Mouse (Mus musculus) hindbrain, embryonic 12.5 days (tissue): ENCODE data around the gene Rhoq. TPM values are rescaled to one million over a fixed set of nuclear protein-coding genes. Genes with fewer than 3 reads are reported as not detected.

Experiments used
- ATAC-seq: fragments of 200-750 bp; cut with Nextera tagmentation; 2 replicates; pipeline ENCODE4 v1.8.0; 2017; ENCODE audit warnings: moderate TSS enrichment; ENCODE audit not compliant: low FRiP score
- H3K27ac ChIP-seq: fragments of 300-500 bp; sonication (generic); 2 replicates; pipeline ENCODE4 v1.5.1; 2016; ENCODE audit warnings: mild to moderate bottlenecking
- H3K27me3 ChIP-seq: fragments of 300-500 bp; sonication (generic); 2 replicates; pipeline ENCODE4 v1.6.1; 2016; ENCODE audit warnings: mild to moderate bottlenecking
- H3K36me3 ChIP-seq: fragments of 300-500 bp; sonication (generic); 2 replicates; pipeline ENCODE4 v1.6.1; 2016; ENCODE audit warnings: mild to moderate bottlenecking
- H3K4me1 ChIP-seq: fragments of 300-500 bp; sonication (generic); 2 replicates; pipeline ENCODE4 v1.6.1; 2016
- H3K4me2 ChIP-seq: fragments of 300-500 bp; sonication (generic); replicated peaks from 2 replicates; pipeline ENCODE4 v1.6.1; 2016; ENCODE audit warnings: mild to moderate bottlenecking
- H3K4me3 ChIP-seq: fragments of 300-500 bp; sonication (generic); 2 replicates; pipeline ENCODE4 v1.5.1; 2016; ENCODE audit warnings: mild to moderate bottlenecking
- H3K9ac ChIP-seq: fragments of 300-500 bp; sonication (generic); 2 replicates; pipeline ENCODE4 v1.6.1; 2016; ENCODE audit warnings: mild to moderate bottlenecking, moderate library complexity
- H3K9me3 ChIP-seq: fragments of 300-500 bp; sonication (generic); replicated peaks from 2 replicates; pipeline ENCODE4 v1.6.1; 2016; ENCODE audit warnings: mild to moderate bottlenecking
- WGBS: fragments of 180-500 bp; shearing (Covaris S2); methylation state at CpG from one replicate; pipeline ENCODE4 v1.1.7; 2016; 5-methylcytosine and 5-hydroxymethylcytosine counted together
- polyA plus RNA-seq: library from polyadenylated mRNA; unstranded; fragments of >200 nt; fragmentation: Nextera tagmentation; extraction: Ambion mirVana; gene quantifications from 2 replicates; pipeline ENCODE4 v1.2.1, GENCODE M21; 2016

Gene Rhoq
- polyA plus RNA-seq, 1 experiment from 2014 or later, result 16.3 TPM

GRCm38 (mm10) chr17:86978496-86978895 lies 15.6 kb downstream of the Rhoq start:
- Histone ChIP-seq H3K4me1 (no peaks in the 10 kb centered on the region), H3K36me3 (peaks cover 10% of the 10 kb centered on the region), H3K4me2 (no peak overlapping the region), H3K27ac (no peak overlapping the region), H3K27me3 (no peaks in the 10 kb centered on the region), H3K9me3 (no peaks in the 10 kb centered on the region), H3K4me3 (no peak overlapping the region), H3K9ac (no peak overlapping the region)
- no peak for ATAC-seq
- 92% methylated on average over 6 of the region's 6 CpGs for WGBS

GRCm38 (mm10) chr17:86981205-86981604 lies 18.3 kb downstream of the Rhoq start:
- 89% methylated on average over 1 of the region's 1 CpGs for WGBS
- no peak overlapping the region for H3K4me3 ChIP-seq
- no peak overlapping the region for H3K4me2 ChIP-seq
- H3K27ac ChIP-seq, result no peak overlapping the region
- H3K36me3 ChIP-seq, result peaks cover 5% of the 10 kb centered on the region
- no peak for ATAC-seq
- no peaks in the 10 kb centered on the region for H3K27me3 ChIP-seq
- peaks cover 2% of the 10 kb centered on the region for H3K4me1 ChIP-seq
- H3K9ac ChIP-seq, result no peak overlapping the region
- no peaks in the 10 kb centered on the region for H3K9me3 ChIP-seq

GRCm38 (mm10) chr17:86981701-86982100 lies 18.8 kb downstream of the Rhoq start:
- no peak overlapping the region for H3K4me3 ChIP-seq
- ATAC-seq, result no peak
- no peaks in the 10 kb centered on the region for H3K27me3 ChIP-seq
- no peaks in the 10 kb centered on the region for H3K9me3 ChIP-seq
- H3K36me3 ChIP-seq, result peaks cover 4% of the 10 kb centered on the region
- no peak overlapping the region for H3K27ac ChIP-seq
- H3K9ac ChIP-seq, result no peak overlapping the region
- H3K4me1 ChIP-seq, result peaks cover 7% of the 10 kb centered on the region
- no peak overlapping the region for H3K4me2 ChIP-seq
- whole genome bisulfite sequencing, result 95% methylated on average over 2 of the region's 2 CpGs

- WGBS, result 73% methylated on average over 9 of the region's 9 CpGs
- no peak for ATAC-seq
- H3K4me3 ChIP-seq, result no peak overlapping the region
- H3K27ac ChIP-seq, result no peak overlapping the region
- H3K36me3 ChIP-seq, result peaks cover 4% of the 10 kb centered on the region
- peaks cover 11% of the 10 kb centered on the region for H3K4me1 ChIP-seq
- H3K9ac ChIP-seq, result no peak overlapping the region
- no peaks in the 10 kb centered on the region for H3K9me3 ChIP-seq
- no peak overlapping the region for H3K4me2 ChIP-seq
- no peaks in the 10 kb centered on the region for H3K27me3 ChIP-seq
These were observed 19.6 kb downstream of the Rhoq start for GRCm38 (mm10) chr17:86982497-86982896.

- no peak overlapping the region for H3K4me3 ChIP-seq
- H3K36me3 ChIP-seq, result no peaks in the 10 kb centered on the region
- WGBS, result 48% methylated on average over 17 of the region's 17 CpGs
- ATAC-seq, result 0 out of 2 replicates have a peak, but pooled peaks have one; percentile 50
- no peaks in the 10 kb centered on the region for H3K27me3 ChIP-seq
- H3K9ac ChIP-seq, result no peak overlapping the region
- no peak overlapping the region for H3K4me2 ChIP-seq
- peaks cover 18% of the 10 kb centered on the region for H3K4me1 ChIP-seq
- H3K27ac ChIP-seq, result 0 out of 2 replicates have a peak overlapping the region, but pooled peaks have one; percentile 36
- H3K9me3 ChIP-seq, result no peaks in the 10 kb centered on the region
These were observed 23.7 kb downstream of the Rhoq start for GRCm38 (mm10) chr17:86986449-86987138.

GRCm38 (mm10) chr17:86988161-86988560 lies 25.3 kb downstream of the Rhoq start:
- Histone ChIP-seq H3K4me2 (no peak overlapping the region), H3K4me1 (peaks cover 18% of the 10 kb centered on the region), H3K36me3 (no peaks in the 10 kb centered on the region), H3K9me3 (no peaks in the 10 kb centered on the region), H3K27ac (no peak overlapping the region), H3K4me3 (no peak overlapping the region), H3K9ac (no peak overlapping the region), H3K27me3 (no peaks in the 10 kb centered on the region)
- no peak for ATAC-seq
- 87% methylated on average over 5 of the region's 5 CpGs for WGBS

- H3K27ac ChIP-seq, result no peak overlapping the region
- H3K4me2 ChIP-seq, result no peak overlapping the region
- H3K27me3 ChIP-seq, result no peaks in the 10 kb centered on the region
- no peak overlapping the region for H3K4me3 ChIP-seq
- no peaks in the 10 kb centered on the region for H3K9me3 ChIP-seq
- peaks cover 18% of the 10 kb centered on the region for H3K4me1 ChIP-seq
- no peak overlapping the region for H3K9ac ChIP-seq
- 63% methylated on average over 6 of the region's 6 CpGs for WGBS
- no peak for ATAC-seq
- no peaks in the 10 kb centered on the region for H3K36me3 ChIP-seq
These were observed 25.8 kb downstream of the Rhoq start for GRCm38 (mm10) chr17:86988601-86989184.

- WGBS, result 97% methylated on average over 8 of the region's 8 CpGs
- H3K9me3 ChIP-seq, result no peaks in the 10 kb centered on the region
- H3K27me3 ChIP-seq, result no peaks in the 10 kb centered on the region
- no peak for ATAC-seq
- no peak overlapping the region for H3K4me2 ChIP-seq
- H3K27ac ChIP-seq, result no peak overlapping the region
- peaks cover 15% of the 10 kb centered on the region for H3K4me1 ChIP-seq
- H3K36me3 ChIP-seq, result no peaks in the 10 kb centered on the region
- H3K4me3 ChIP-seq, result no peak overlapping the region
- H3K9ac ChIP-seq, result no peak overlapping the region
These were observed 28.4 kb downstream of the Rhoq start for GRCm38 (mm10) chr17:86991306-86991705.

- 94% methylated on average over 6 of the region's 6 CpGs for WGBS
- H3K4me1 ChIP-seq, result no peaks in the 10 kb centered on the region
- H3K27me3 ChIP-seq, result no peaks in the 10 kb centered on the region
- no peak overlapping the region for H3K27ac ChIP-seq
- no peak for ATAC-seq
- H3K9ac ChIP-seq, result no peak overlapping the region
- no peak overlapping the region for H3K4me2 ChIP-seq
- H3K9me3 ChIP-seq, result no peaks in the 10 kb centered on the region
- H3K36me3 ChIP-seq, result peaks cover 15% of the 10 kb centered on the region
- no peak overlapping the region for H3K4me3 ChIP-seq
These were observed 34.4 kb downstream of the Rhoq start for GRCm38 (mm10) chr17:86997323-86997722.

- 88% methylated on average over 3 of the region's 3 CpGs for WGBS
- Histone ChIP-seq H3K36me3 (peaks cover 11% of the 10 kb centered on the region), H3K9ac (no peak overlapping the region), H3K4me3 (no peak overlapping the region), H3K4me2 (no peak overlapping the region), H3K27ac (no peak overlapping the region), H3K27me3 (no peaks in the 10 kb centered on the region), H3K4me1 (no peaks in the 10 kb centered on the region), H3K9me3 (no peaks in the 10 kb centered on the region)
- ATAC-seq, result no peak
These were observed 46.1 kb downstream of the Rhoq start for GRCm38 (mm10) chr17:87008950-87009349.

- WGBS, result 92% methylated on average over 13 of the region's 13 CpGs
- Histone ChIP-seq H3K27ac (no peak overlapping the region), H3K36me3 (peaks cover 19% of the 10 kb centered on the region), H3K27me3 (no peaks in the 10 kb centered on the region), H3K9me3 (no peaks in the 10 kb centered on the region), H3K9ac (no peak overlapping the region), H3K4me3 (no peak overlapping the region), H3K4me2 (no peak overlapping the region), H3K4me1 (no peaks in the 10 kb centered on the region)
- ATAC-seq, result no peak
These were observed 48.6 kb downstream of the Rhoq start for GRCm38 (mm10) chr17:87011301-87012019.

- peaks cover 13% of the 10 kb centered on the region; the same call in 1 of the 2 replicates for H3K36me3 ChIP-seq
- no peaks in the 10 kb centered on the region for H3K9me3 ChIP-seq
- H3K4me1 ChIP-seq, result peaks cover 5% of the 10 kb centered on the region
- H3K9ac ChIP-seq, result no peak overlapping the region
- H3K27ac ChIP-seq, result no peak overlapping the region
- no peak overlapping the region for H3K4me3 ChIP-seq
- no peaks in the 10 kb centered on the region for H3K27me3 ChIP-seq
- no peak overlapping the region for H3K4me2 ChIP-seq
- 91% methylated on average over 5 of the region's 5 CpGs for WGBS
- no peak for ATAC-seq
These were observed 56.8 kb downstream of the Rhoq start for GRCm38 (mm10) chr17:87019692-87020091.
